Mouse (Mus musculus): Measurements from ENCODE around the gene Cln5. TPM values are rescaled to one million over a fixed set of nuclear protein-coding genes. Genes with fewer than 3 reads are reported as not detected.

Gene Cln5
- total RNA-seq, 2 experiments from 2014 or later, result 12.6 to 14.4 TPM

- TF ChIP-seq CTCF (IDR thresholded peaks at IDR 0.05), result no peak
- intact Hi-C loops (cut with DNase I), result loop anchor here (2.0 kb wide), 1 partner anchor 16 kb away; the partner anchor contains the start of gene Cln5
- DNase-seq, result no peak
- Histone ChIP-seq H3K4me3 (no peak overlapping the region), H3K27ac (no peak overlapping the region)
These were observed 16.8 kb downstream of the Cln5 start for GRCm38 (mm10) chr14:103086671-103087324.

GRCm38 (mm10) chr14:103087846-103088245 lies 17.8 kb downstream of the Cln5 start:
- Histone ChIP-seq H3K27ac (peak overlapping the region; percentile 2; the same call in 1 of the 2 replicates), H3K4me3 (no peak overlapping the region)
- no peak for DNase-seq
- intact Hi-C loops (cut with DNase I), result loop anchor here (2.0 kb wide), 1 partner anchor 17 kb away; the partner anchor contains the start of gene Cln5
- no peak for TF ChIP-seq CTCF (IDR thresholded peaks at IDR 0.05)

- intact Hi-C loops (cut with DNase I), result no loop called here
- no peak overlapping the region for H3K4me3 ChIP-seq
- H3K27ac ChIP-seq, result 0 out of 2 replicates have a peak overlapping the region, but pooled peaks have one; percentile 9
- TF ChIP-seq CTCF (IDR thresholded peaks at IDR 0.05), result peak; percentile 82
- DNase-seq, result peak; percentile 31
These were observed 18.6 kb downstream of the Cln5 start for GRCm38 (mm10) chr14:103088624-103089023.

- DNase-seq, result no peak
- TF ChIP-seq CTCF (IDR thresholded peaks at IDR 0.05), result no peak
- H3K4me3 ChIP-seq, result no peak overlapping the region
- intact Hi-C loops (cut with DNase I), result no loop called here
- peak overlapping the region; percentile 29 for H3K27ac ChIP-seq
These were observed 23.2 kb downstream of the Cln5 start for GRCm38 (mm10) chr14:103093236-103093635.

GRCm38 (mm10) chr14:103093670-103094069 lies 23.7 kb downstream of the Cln5 start:
- intact Hi-C loops (cut with DNase I), result no loop called here
- TF ChIP-seq CTCF (IDR thresholded peaks at IDR 0.05), result no peak
- DNase-seq, result no peak
- H3K4me3 ChIP-seq, result no peak overlapping the region
- H3K27ac ChIP-seq, result peak overlapping the region; percentile 29

- intact Hi-C loops (cut with DNase I), result no loop called here
- no peak for TF ChIP-seq CTCF (IDR thresholded peaks at IDR 0.05)
- Histone ChIP-seq H3K4me3 (no peak overlapping the region), H3K27ac (no peak overlapping the region)
- no peak for DNase-seq
These were observed 25.0 kb downstream of the Cln5 start for GRCm38 (mm10) chr14:103095036-103095435.

- no peak for TF ChIP-seq CTCF (IDR thresholded peaks at IDR 0.05)
- no peak overlapping the region for H3K4me3 ChIP-seq
- peak overlapping the region; percentile 100 for H3K27ac ChIP-seq
- DNase-seq, result no peak
- intact Hi-C loops (cut with DNase I), result no loop called here
These were observed 25.8 kb downstream of the Cln5 start for GRCm38 (mm10) chr14:103095826-103096225.

- DNase-seq, result no peak
- intact Hi-C loops (cut with DNase I), result no loop called here
- H3K27ac ChIP-seq, result peak overlapping the region; percentile 100
- H3K4me3 ChIP-seq, result peak overlapping the region; percentile 97
- no peak for TF ChIP-seq CTCF (IDR thresholded peaks at IDR 0.05)
These were observed 26.6 kb downstream of the Cln5 start for GRCm38 (mm10) chr14:103096621-103097020.

- no peak for TF ChIP-seq CTCF (IDR thresholded peaks at IDR 0.05)
- no peak for DNase-seq
- Histone ChIP-seq H3K27ac (peak overlapping the region; percentile 100), H3K4me3 (peak overlapping the region; percentile 97)
- intact Hi-C loops (cut with DNase I), result no loop called here
These were observed 28.2 kb downstream of the Cln5 start for GRCm38 (mm10) chr14:103098213-103098586.

GRCm38 (mm10) chr14:103098587-103099235 lies 28.7 kb downstream of the Cln5 start:
- intact Hi-C loops (cut with DNase I), result loop anchor here (1.0 kb wide), 1 partner anchor 28 kb away; the partner anchor contains the start of gene Cln5
- no peak for TF ChIP-seq CTCF (IDR thresholded peaks at IDR 0.05)
- peak; percentile 96 for DNase-seq
- Histone ChIP-seq H3K4me3 (peak overlapping the region; percentile 97), H3K27ac (peak overlapping the region; percentile 100)

- DNase-seq, result peak; percentile 97
- Histone ChIP-seq H3K4me3 (peak within 1 kb of the TSS; percentile 97), H3K27ac (peak within 1 kb of the TSS; percentile 100)
- TF ChIP-seq CTCF (IDR thresholded peaks at IDR 0.05), result peak; percentile 2; the same call in 1 of the 2 replicates
- intact Hi-C loops (cut with DNase I), result loop anchor here (1.0 kb wide), 1 partner anchor 29 kb away; the partner anchor contains the start of gene Cln5
These were observed 29.4 kb downstream of the Cln5 start, which contains the start of gene Fbxl3 for GRCm38 (mm10) chr14:103099238-103099933. Gene Fbxl3 (minus strand): TSS chr14:103099566.

GRCm38 (mm10) chr14:103100296-103100695 lies 30.3 kb downstream of the Cln5 start:
- TF ChIP-seq CTCF (IDR thresholded peaks at IDR 0.05), result no peak
- Histone ChIP-seq H3K4me3 (peak overlapping the region; percentile 97), H3K27ac (peak overlapping the region; percentile 100)
- intact Hi-C loops (cut with DNase I), result loop anchor here (5.0 kb wide), 1 partner anchor 247 kb away; the partner anchor contains the start of gene Mycbp2
- no peak for DNase-seq
